In the genomic region with DNA sequence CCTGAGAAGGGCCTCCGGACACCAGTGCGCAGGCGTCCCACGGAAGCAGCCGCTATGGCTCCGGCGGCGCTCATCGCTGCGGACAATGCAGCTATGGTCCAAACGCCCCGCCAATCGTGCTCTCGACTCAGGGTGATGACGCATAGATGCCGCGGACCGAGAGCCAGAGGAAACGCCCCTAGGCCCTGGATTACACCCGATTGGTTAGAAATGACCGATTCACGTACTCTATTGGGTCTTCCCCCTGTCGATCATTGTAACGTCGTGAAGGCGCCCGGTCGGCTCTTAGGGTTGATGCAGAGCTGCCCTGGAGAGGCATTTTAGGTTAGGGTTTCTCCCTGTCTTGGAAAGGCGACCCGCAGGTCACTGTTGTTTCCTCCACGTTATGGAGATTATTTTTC, we compare ENCODE assay signal across 8 mouse cellular contexts. TPM values are rescaled to one million over a fixed set of nuclear protein-coding genes. Genes with fewer than 3 reads are reported as not detected.
DNase-seq lines count a peak whose midpoint lies in the region; ATAC-seq lines count a peak whose summit lies in the region.

TSS of gene Coq7 (minus strand) at position 179 of the 401 bp plus-strand sequence.

- peak; percentile 99 for ATAC-seq in hindbrain, embryonic 14.5 days (ENCODE audit: low FRiP score)

- WGBS in hindbrain, embryonic 14.5 days, result under 1% methylated on average over 31 of the region's 31 CpGs

- H3K4me1 ChIP-seq in hindbrain, embryonic 14.5 days (replicated peaks; ENCODE audit: control insufficient read depth, insufficient read depth, low read length), result peaks cover 8% of the 10 kb centered on the region; the same call in 1 of the 2 replicates

- peak within 1 kb of the TSS; percentile 69 for H3K9ac ChIP-seq in hindbrain, embryonic 14.5 days

- H3K9me3 ChIP-seq in hindbrain, embryonic 14.5 days (ENCODE audit: control insufficient read depth, low read length), result no peaks in the 10 kb centered on the region

- H3K4me3 ChIP-seq in hindbrain, embryonic 14.5 days (replicated peaks; ENCODE audit: low read length), result peak within 1 kb of the TSS; percentile 71

- H3K4me2 ChIP-seq in hindbrain, embryonic 14.5 days (replicated peaks), result peak within 1 kb of the TSS; percentile 77

- peak within 1 kb of the TSS; percentile 99 for H3K27ac ChIP-seq in hindbrain, embryonic 14.5 days

- H3K27me3 ChIP-seq in hindbrain, embryonic 14.5 days (ENCODE audit: control insufficient read depth, insufficient read depth, low read length), result no peaks in the 10 kb centered on the region

- peak; percentile 96 to 99 for DNase-seq in adrenal gland, adult (ENCODE audit: inconsistent age in 2 of 2, low spot score in 1 of 2)
- DNase-seq in cerebellum, postnatal 4 days (ENCODE audit: low spot score in 2 of 2), result peak; percentile 84 to 95
- peak; percentile 95 to 97 for DNase-seq in frontal cortex, postnatal 36 days (ENCODE audit: low spot score in 2 of 2)
- peak; percentile 100 for DNase-seq in hindbrain, embryonic 14.5 days (ENCODE audit: low spot score)
- DNase-seq in layer of hippocampus, postnatal 25 days (ENCODE audit: extremely low spot score in 1 of 2, low spot score in 1 of 2), result peak; percentile 83 to 88
- peak; percentile 94 for DNase-seq in lung, postnatal 14 days
- peak; percentile 89 for DNase-seq in ovary, postnatal 36 days (ENCODE audit: low spot score)
- DNase-seq in urinary bladder, postnatal 25 days (ENCODE audit: low spot score), result peak; percentile 86

- H3K36me3 ChIP-seq in hindbrain, embryonic 14.5 days (replicated peaks; ENCODE audit: control insufficient read depth, insufficient read depth), result no peaks in the 10 kb centered on the region

RNA-seq across cellular contexts. Expression of gene Coq7, which starts in this region (rescaled TPM):
- 102 and 113 TPM in 2 replicates for polyA plus RNA-seq in hindbrain, embryonic 14.5 days (2014; fragmentation: Nextera tagmentation; extraction: Ambion mirVana)
- 10 to 100 TPM; 33.7 to 35.9 TPM for total RNA-seq in layer of hippocampus, postnatal 25 days (2021)

Comparison
In these comparisons a context has a peak if more than half of its experiments do, and no peak if none do; other contexts are left out.
1. Peak in every context shown above with its lines: DNase-seq, ATAC-seq, H3K4me3 ChIP-seq and H3K27ac ChIP-seq.